Mouse (Mus musculus): ENCODE data around the gene Zfp277. TPM values are rescaled to one million over a fixed set of nuclear protein-coding genes. Genes with fewer than 3 reads are reported as not detected.
A peak's percentile ranks its signal among the peaks of the same experiment; 100 is the strongest.

Zfp277 gene
- polyA plus RNA-seq, 1 experiment from 2014 or later = 29.3 TPM

DNA sequence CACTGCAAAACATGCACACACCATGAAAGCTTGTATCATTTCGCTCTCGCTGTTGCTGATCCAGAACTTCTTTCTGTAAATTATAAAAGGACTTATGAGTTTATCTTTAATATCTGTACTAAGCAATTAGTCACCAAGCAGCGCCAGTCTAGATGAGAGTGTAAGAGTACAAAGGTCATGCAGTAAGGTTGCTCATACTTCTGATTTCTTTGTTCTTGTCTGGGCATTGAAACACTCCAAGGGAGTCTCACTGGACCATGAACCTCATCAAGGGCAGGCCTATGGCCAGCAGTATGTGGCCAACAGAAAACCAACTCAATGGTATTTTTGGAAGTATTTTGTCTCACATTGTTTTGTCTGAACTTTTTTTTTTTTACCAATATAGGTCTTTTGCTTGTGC lies 110.4 kb downstream of the Zfp277 start:
- 73% methylated on average over 3 of the region's 3 CpGs for WGBS
- no peaks in the 10 kb centered on the region for H3K36me3 ChIP-seq (ENCODE audit: control insufficient read depth, insufficient read depth, low read length)
- ATAC-seq = peak; percentile 94

DNA sequence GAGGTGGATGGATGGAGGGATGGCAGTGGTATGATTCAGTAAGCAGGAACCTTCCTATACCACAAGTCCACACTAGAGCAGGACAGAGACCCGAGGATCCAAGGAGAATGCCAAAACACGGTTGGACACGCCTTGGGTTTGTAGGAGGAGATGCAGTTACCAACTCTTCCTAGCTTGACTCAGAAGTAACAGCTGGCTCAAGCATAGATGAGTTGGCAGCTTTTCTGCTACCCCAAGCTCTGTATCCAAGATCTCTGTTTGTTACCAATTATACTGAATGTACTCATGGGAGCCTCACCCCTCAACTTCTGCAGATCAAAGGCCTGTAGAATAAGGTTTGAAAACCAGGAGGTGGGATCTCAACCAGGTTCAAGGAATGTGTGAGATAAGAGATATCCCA lies 114.2 kb downstream of the Zfp277 start:
- WGBS = 98% methylated on average over 3 of the region's 3 CpGs

More for the DNA sequence above, 110.4 kb downstream of the Zfp277 start:
- Histone ChIP-seq H3K27me3 (replicated peaks; ENCODE audit: control insufficient read depth, insufficient read depth, low read length) (no peaks in the 10 kb centered on the region), H3K4me3 (ENCODE audit: low read length) (no peak overlapping the region), H3K9ac (ENCODE audit: low read depth, low read length) (no peak overlapping the region), H3K27ac (ENCODE audit: low read length) (no peak overlapping the region), H3K4me2 (ENCODE audit: low read depth, low read length) (no peak overlapping the region), H3K4me1 (ENCODE audit: control insufficient read depth, insufficient read depth, low read length) (no peaks in the 10 kb centered on the region), H3K9me3 (ENCODE audit: control insufficient read depth, low read length) (no peaks in the 10 kb centered on the region)

DNA sequence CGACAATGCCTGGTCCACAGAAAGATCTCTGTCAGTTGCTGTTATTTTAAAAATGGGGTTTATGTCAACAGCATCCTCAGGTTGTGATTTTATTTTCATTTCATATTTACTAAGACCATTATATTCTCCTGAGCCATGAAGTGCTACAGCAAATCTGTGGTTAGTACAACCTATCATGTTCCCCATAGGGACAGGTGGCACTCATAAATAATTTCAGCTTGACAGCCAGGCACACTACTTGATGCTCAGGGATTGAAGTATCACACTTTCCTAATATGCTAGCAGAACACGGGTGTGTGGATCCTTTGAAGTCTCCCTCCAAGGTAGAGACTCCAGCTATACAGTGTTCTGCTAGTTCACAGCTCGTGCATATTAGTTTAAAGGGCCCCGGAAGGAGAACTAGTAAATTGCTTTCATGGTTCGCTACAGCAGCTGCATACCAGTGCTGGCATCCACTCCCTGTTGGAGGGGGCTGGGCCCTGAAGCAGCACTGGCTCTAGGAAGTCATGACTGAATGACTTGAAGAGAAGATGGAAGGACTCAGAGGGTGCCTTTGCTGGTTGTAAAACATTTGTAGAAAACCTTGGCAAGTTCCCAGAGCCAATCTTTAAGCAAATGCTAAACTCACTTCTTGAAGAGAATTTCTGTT lies 118.6 kb downstream of the Zfp277 start:
- 61% methylated on average over 5 of the region's 5 CpGs for WGBS
- no peak for ATAC-seq
- H3K27me3 ChIP-seq (replicated peaks; ENCODE audit: control insufficient read depth, insufficient read depth, low read length) = no peaks in the 10 kb centered on the region

More for the DNA sequence above, 114.2 kb downstream of the Zfp277 start:
- H3K4me2 ChIP-seq (ENCODE audit: low read depth, low read length) = no peak overlapping the region
- no peaks in the 10 kb centered on the region for H3K9me3 ChIP-seq (ENCODE audit: control insufficient read depth, low read length)
- no peaks in the 10 kb centered on the region for H3K27me3 ChIP-seq (replicated peaks; ENCODE audit: control insufficient read depth, insufficient read depth, low read length)
- H3K4me3 ChIP-seq (ENCODE audit: low read length) = no peak overlapping the region
- no peaks in the 10 kb centered on the region for H3K4me1 ChIP-seq (ENCODE audit: control insufficient read depth, insufficient read depth, low read length)
- no peak overlapping the region for H3K9ac ChIP-seq (ENCODE audit: low read depth, low read length)
- ATAC-seq = no peak
- no peak overlapping the region for H3K27ac ChIP-seq (ENCODE audit: low read length)
- no peaks in the 10 kb centered on the region for H3K36me3 ChIP-seq (ENCODE audit: control insufficient read depth, insufficient read depth, low read length)

DNA sequence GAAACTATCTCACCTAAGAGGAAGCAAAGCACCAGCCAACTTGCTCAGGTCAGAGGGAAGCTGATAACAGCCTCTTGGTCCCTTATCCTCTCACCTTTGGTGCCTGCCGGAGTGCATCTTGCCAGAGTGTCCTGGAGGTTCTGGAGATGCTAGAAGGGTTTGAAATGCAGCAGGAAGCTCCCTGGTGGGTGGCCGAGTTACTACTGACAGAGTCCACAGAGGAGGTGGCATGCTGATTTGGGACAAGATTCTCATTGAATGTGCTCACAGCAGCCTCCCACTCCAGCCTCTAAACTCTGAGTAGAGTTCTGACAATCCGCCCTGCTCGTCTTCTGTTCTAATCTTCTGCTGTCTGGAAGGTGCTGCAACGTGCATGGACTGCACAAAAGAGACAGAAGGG lies 120.1 kb downstream of the Zfp277 start:
- 90% methylated on average over 5 of the region's 5 CpGs for WGBS
- Histone ChIP-seq H3K4me2 (ENCODE audit: low read depth, low read length) (no peak overlapping the region), H3K27ac (ENCODE audit: low read length) (no peak overlapping the region), H3K36me3 (ENCODE audit: control insufficient read depth, insufficient read depth, low read length) (no peaks in the 10 kb centered on the region), H3K4me3 (ENCODE audit: low read length) (no peak overlapping the region), H3K9ac (ENCODE audit: low read depth, low read length) (no peak overlapping the region), H3K27me3 (replicated peaks; ENCODE audit: control insufficient read depth, insufficient read depth, low read length) (no peaks in the 10 kb centered on the region), H3K4me1 (ENCODE audit: control insufficient read depth, insufficient read depth, low read length) (no peaks in the 10 kb centered on the region), H3K9me3 (ENCODE audit: control insufficient read depth, low read length) (no peaks in the 10 kb centered on the region)
- ATAC-seq = no peak

More for the DNA sequence above, 118.6 kb downstream of the Zfp277 start:
- H3K4me3 ChIP-seq (ENCODE audit: low read length) = no peak overlapping the region
- no peak overlapping the region for H3K27ac ChIP-seq (ENCODE audit: low read length)
- H3K36me3 ChIP-seq (ENCODE audit: control insufficient read depth, insufficient read depth, low read length) = no peaks in the 10 kb centered on the region
- no peak overlapping the region for H3K4me2 ChIP-seq (ENCODE audit: low read depth, low read length)
- no peak overlapping the region for H3K9ac ChIP-seq (ENCODE audit: low read depth, low read length)
- no peaks in the 10 kb centered on the region for H3K9me3 ChIP-seq (ENCODE audit: control insufficient read depth, low read length)
- H3K4me1 ChIP-seq (ENCODE audit: control insufficient read depth, insufficient read depth, low read length) = no peaks in the 10 kb centered on the region

DNA sequence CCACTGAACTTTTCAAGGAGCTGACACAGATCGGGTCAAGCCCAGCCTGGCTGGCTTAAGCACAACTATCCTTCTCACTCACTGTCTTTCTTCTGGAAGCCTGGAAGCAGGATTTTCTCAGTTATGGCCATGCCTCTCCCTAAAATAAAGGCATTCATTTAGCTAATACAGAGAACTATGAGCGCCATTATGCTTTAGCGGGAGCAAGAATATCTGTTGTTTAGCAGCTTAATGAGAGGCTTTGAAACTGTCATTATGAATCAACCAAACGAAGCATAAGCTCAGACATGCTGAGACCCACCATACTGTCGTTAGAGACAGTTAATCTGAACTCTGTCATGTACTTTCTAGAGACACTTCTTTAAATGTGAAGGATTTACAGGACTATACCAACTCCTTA lies 120.9 kb downstream of the Zfp277 start:
- 79% methylated on average over 5 of the region's 5 CpGs for WGBS
- 0 out of 2 replicates have a peak, but pooled peaks cover 3% of the 10 kb centered on the region for H3K36me3 ChIP-seq (ENCODE audit: control insufficient read depth, insufficient read depth, low read length)
- H3K27me3 ChIP-seq (replicated peaks; ENCODE audit: control insufficient read depth, insufficient read depth, low read length) = no peaks in the 10 kb centered on the region
- H3K4me3 ChIP-seq (ENCODE audit: low read length) = no peak overlapping the region
- H3K27ac ChIP-seq (ENCODE audit: low read length) = no peak overlapping the region
- no peak overlapping the region for H3K9ac ChIP-seq (ENCODE audit: low read depth, low read length)
- no peaks in the 10 kb centered on the region for H3K9me3 ChIP-seq (ENCODE audit: control insufficient read depth, low read length)
- ATAC-seq = no peak
- no peak overlapping the region for H3K4me2 ChIP-seq (ENCODE audit: low read depth, low read length)
- no peaks in the 10 kb centered on the region for H3K4me1 ChIP-seq (ENCODE audit: control insufficient read depth, insufficient read depth, low read length)

DNA sequence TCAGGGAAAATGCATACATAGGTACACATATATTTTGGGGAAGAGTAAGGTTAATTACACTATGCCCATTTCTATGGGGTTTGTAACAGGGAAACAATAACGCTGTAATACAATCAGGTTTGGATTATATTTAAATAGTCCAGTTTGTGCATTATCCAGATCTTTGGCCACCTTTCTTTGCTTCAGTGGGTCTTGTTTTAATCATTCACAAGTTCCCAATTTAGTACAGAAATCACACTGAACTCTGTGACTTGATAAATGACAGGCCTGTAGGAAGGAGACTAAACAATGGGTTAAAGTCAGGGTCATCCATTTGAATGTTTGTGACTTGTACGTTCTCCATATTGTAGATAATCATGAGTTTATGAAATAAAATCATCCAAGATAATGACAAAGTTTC lies 130.6 kb downstream of the Zfp277 start:
- Histone ChIP-seq H3K4me3 (ENCODE audit: low read length) (no peak overlapping the region), H3K27ac (ENCODE audit: low read length) (no peak overlapping the region), H3K27me3 (replicated peaks; ENCODE audit: control insufficient read depth, insufficient read depth, low read length) (no peaks in the 10 kb centered on the region), H3K9ac (ENCODE audit: low read depth, low read length) (no peak overlapping the region), H3K4me2 (ENCODE audit: low read depth, low read length) (no peak overlapping the region), H3K9me3 (ENCODE audit: control insufficient read depth, low read length) (no peaks in the 10 kb centered on the region), H3K36me3 (ENCODE audit: control insufficient read depth, insufficient read depth, low read length) (0 out of 2 replicates have a peak, but pooled peaks cover 3% of the 10 kb centered on the region), H3K4me1 (ENCODE audit: control insufficient read depth, insufficient read depth, low read length) (no peaks in the 10 kb centered on the region)
- no peak for ATAC-seq
- WGBS = 82% methylated on average over 2 of the region's 2 CpGs

DNA sequence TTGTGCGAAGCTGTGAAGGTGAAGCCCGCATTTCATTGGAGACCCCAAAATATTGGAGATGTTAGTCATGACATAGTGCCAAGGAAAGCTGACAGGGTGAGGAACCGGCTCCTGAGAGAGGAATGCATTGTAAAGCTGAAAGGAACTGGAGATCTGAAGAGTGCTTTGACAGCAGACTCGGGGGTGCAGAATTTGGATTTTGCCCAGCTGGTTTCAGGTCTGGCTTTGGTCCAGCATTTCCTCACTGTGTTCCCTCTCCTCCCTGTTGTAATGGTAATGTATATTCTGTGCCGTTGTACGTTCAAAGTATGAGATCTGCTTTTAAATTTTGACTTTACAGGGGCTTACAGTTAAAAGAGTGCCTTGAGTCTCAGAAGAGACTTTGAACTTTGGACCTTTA lies 141.7 kb downstream of the Zfp277 start:
- H3K4me1 ChIP-seq (ENCODE audit: control insufficient read depth, insufficient read depth, low read length) = 0 out of 2 replicates have a peak, but pooled peaks cover 3% of the 10 kb centered on the region
- H3K27me3 ChIP-seq (replicated peaks; ENCODE audit: control insufficient read depth, insufficient read depth, low read length) = no peaks in the 10 kb centered on the region
- no peak for ATAC-seq
- H3K36me3 ChIP-seq (ENCODE audit: control insufficient read depth, insufficient read depth, low read length) = no peaks in the 10 kb centered on the region
- H3K9me3 ChIP-seq (ENCODE audit: control insufficient read depth, low read length) = no peaks in the 10 kb centered on the region
- H3K27ac ChIP-seq (ENCODE audit: low read length) = no peak overlapping the region; the same call in 1 of the 2 replicates
- no peak overlapping the region for H3K4me3 ChIP-seq (ENCODE audit: low read length)
- H3K4me2 ChIP-seq (ENCODE audit: low read depth, low read length) = no peak overlapping the region
- H3K9ac ChIP-seq (ENCODE audit: low read depth, low read length) = no peak overlapping the region
- 57% methylated on average over 6 of the region's 6 CpGs for WGBS

DNA sequence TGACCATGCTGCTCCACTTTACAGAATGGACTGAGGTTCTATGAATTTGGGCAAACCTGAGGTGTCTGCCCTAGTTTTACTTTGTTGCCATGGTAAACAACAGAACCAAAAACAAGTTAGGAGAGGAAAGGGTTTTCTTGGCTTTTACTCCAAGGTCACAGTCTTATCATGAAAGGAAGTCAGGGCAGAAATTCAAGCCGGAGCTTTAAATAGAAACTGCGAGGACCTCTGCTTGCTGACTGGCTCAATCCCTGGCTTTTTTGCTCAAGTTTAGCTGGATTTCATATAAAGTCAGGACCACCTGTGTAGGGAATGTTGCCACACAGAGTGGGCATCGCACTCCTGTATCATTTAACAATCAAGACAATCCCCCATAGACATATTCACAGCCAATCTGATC lies 147.1 kb downstream of the Zfp277 start:
- no peaks in the 10 kb centered on the region for H3K36me3 ChIP-seq (ENCODE audit: control insufficient read depth, insufficient read depth, low read length)
- H3K4me1 ChIP-seq (ENCODE audit: control insufficient read depth, insufficient read depth, low read length) = no peaks in the 10 kb centered on the region
- no peaks in the 10 kb centered on the region for H3K27me3 ChIP-seq (replicated peaks; ENCODE audit: control insufficient read depth, insufficient read depth, low read length)
- no peak overlapping the region for H3K4me2 ChIP-seq (ENCODE audit: low read depth, low read length)
- no peak overlapping the region for H3K4me3 ChIP-seq (ENCODE audit: low read length)
- H3K9ac ChIP-seq (ENCODE audit: low read depth, low read length) = no peak overlapping the region
- no peaks in the 10 kb centered on the region for H3K9me3 ChIP-seq (ENCODE audit: control insufficient read depth, low read length)
- H3K27ac ChIP-seq (ENCODE audit: low read length) = no peak overlapping the region
- 80% methylated on average over 3 of the region's 3 CpGs for WGBS
- no peak for ATAC-seq

DNA sequence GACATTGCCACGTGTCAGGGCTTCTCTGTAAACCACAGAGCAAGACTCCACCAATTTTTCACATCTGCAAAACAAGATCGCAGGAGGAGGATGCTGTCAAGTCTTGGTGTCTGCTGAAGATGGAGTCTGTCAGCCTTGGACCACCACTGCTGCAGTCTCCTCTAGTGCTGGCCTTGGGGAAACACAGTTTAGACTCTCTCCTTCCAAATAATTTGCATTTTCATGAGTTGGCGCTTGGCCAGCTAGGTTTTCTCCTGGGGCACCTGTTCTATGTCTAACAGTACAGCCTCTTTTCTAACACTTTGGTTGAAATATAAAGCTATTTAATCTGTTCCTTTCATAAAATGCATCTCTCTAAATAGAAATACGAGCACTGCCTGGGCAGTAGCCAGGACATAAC lies 159.2 kb downstream of the Zfp277 start:
- 67% methylated on average over 4 of the region's 4 CpGs for whole genome bisulfite sequencing
- Histone ChIP-seq H3K9ac (ENCODE audit: low read depth, low read length) (no peak overlapping the region), H3K4me1 (ENCODE audit: control insufficient read depth, insufficient read depth, low read length) (no peaks in the 10 kb centered on the region), H3K9me3 (ENCODE audit: control insufficient read depth, low read length) (no peaks in the 10 kb centered on the region), H3K27me3 (replicated peaks; ENCODE audit: control insufficient read depth, insufficient read depth, low read length) (no peaks in the 10 kb centered on the region), H3K4me2 (ENCODE audit: low read depth, low read length) (no peak overlapping the region), H3K36me3 (ENCODE audit: control insufficient read depth, insufficient read depth, low read length) (no peaks in the 10 kb centered on the region), H3K4me3 (ENCODE audit: low read length) (no peak overlapping the region), H3K27ac (ENCODE audit: low read length) (no peak overlapping the region)
- no peak for ATAC-seq

All from intestine, embryonic 16.5 days (tissue).